Mouse (Mus musculus) midbrain, embryonic 14.5 days (tissue): ENCODE measurements around the gene H2al1j. TPM values are rescaled to one million over a fixed set of nuclear protein-coding genes. Genes with fewer than 3 reads are reported as not detected.
"Not testable (repeated sequence)": the region's sequence is repeated elsewhere in the genome, so short reads cannot be mapped to it uniquely, and the experiment has no call there.

Source experiments
- ATAC-seq: fragments of 200-750 bp; cut with Nextera tagmentation; 2 replicates; pipeline ENCODE4 v1.8.0; 2017; ENCODE audit warnings: moderate number of reproducible peaks, moderate library complexity; ENCODE audit not compliant: low FRiP score, low TSS enrichment
- DNase-seq: peaks from one replicate; pipeline ENCODE4 v3.0.0-alpha.2; 2015
- H3K27ac ChIP-seq: fragments of 300-500 bp; sonication (generic); replicated peaks from 2 replicates; pipeline ENCODE4 v1.5.1; 2014; ENCODE audit warnings: mild to moderate bottlenecking, low read depth, low read length, moderate library complexity
- H3K27me3 ChIP-seq: fragments of 300-500 bp; sonication (generic); 2 replicates; pipeline ENCODE4 v1.6.1; 2014; ENCODE audit warnings: low read length, control low read depth, mixed read lengths; ENCODE audit not compliant: control insufficient read depth, insufficient read depth
- H3K36me3 ChIP-seq: fragments of 300-500 bp; sonication (generic); 2 replicates; pipeline ENCODE4 v1.6.1; 2014; ENCODE audit warnings: low read length, control low read depth; ENCODE audit not compliant: control insufficient read depth, insufficient read depth
- H3K4me1 ChIP-seq: fragments of 300-500 bp; sonication (generic); 2 replicates; pipeline ENCODE4 v1.6.1; 2014; ENCODE audit warnings: mild to moderate bottlenecking, antibody characterized with exemption, low read length, control low read depth; ENCODE audit not compliant: control insufficient read depth, insufficient read depth
- H3K4me2 ChIP-seq: fragments of 300-500 bp; sonication (generic); 2 replicates; pipeline ENCODE4 v1.6.1; 2014; ENCODE audit warnings: mild to moderate bottlenecking, low read length, moderate library complexity
- H3K4me3 ChIP-seq: fragments of 300-500 bp; sonication (generic); replicated peaks from 2 replicates; pipeline ENCODE4 v1.5.1; 2014; ENCODE audit warnings: low read depth, low read length
- H3K9ac ChIP-seq: fragments of 300-500 bp; sonication (generic); replicated peaks from 2 replicates; pipeline ENCODE4 v1.6.1; 2014; ENCODE audit warnings: mild to moderate bottlenecking, low read length, moderate library complexity
- H3K9me3 ChIP-seq: fragments of 300-500 bp; sonication (generic); 2 replicates; pipeline ENCODE4 v1.6.1; 2016; ENCODE audit warnings: low read length, control low read depth, mixed read lengths; ENCODE audit not compliant: control insufficient read depth
- WGBS: fragments of 180-500 bp; shearing (Covaris S2); extraction: QIAGEN DNeasy Blood & Tissue Kit; methylation state at CpG from one replicate; pipeline ENCODE4 v1.1.7; 2014; 5-methylcytosine and 5-hydroxymethylcytosine counted together
- polyA plus RNA-seq: library from polyadenylated mRNA; unstranded; fragments of >200 nt; fragmentation: Nextera tagmentation; extraction: Ambion mirVana; gene quantifications from 2 replicates; pipeline ENCODE4 v1.2.1, GENCODE M21; 2014

H2al1j gene
- polyA plus RNA-seq = not detected in 2 replicates

- H3K9me3 ChIP-seq, H3K36me3 ChIP-seq, DNase-seq, H3K27ac ChIP-seq, H3K4me3 ChIP-seq, H3K4me2 ChIP-seq, ATAC-seq, H3K4me1 ChIP-seq, H3K27me3 ChIP-seq, H3K9ac ChIP-seq: not testable (repeated sequence)
- 88% methylated on average over 2 of the region's 2 CpGs for WGBS
Observed at GRCm38 (mm10) chrX:11327522-11327921, at the start of gene H2al1j. H2al1j (plus strand) TSS chrX:11327822.

- ATAC-seq = no peak
- no peak overlapping the region for H3K4me2 ChIP-seq
Observed at GRCm38 (mm10) chrX:11280741-11281140, 46.9 kb upstream of the H2al1j start.

GRCm38 (mm10) chrX:11288306-11288882, 39.2 kb upstream of the H2al1j start:
- H3K27ac ChIP-seq = no peak overlapping the region
- H3K27me3 ChIP-seq = no peaks in the 10 kb centered on the region
- no peaks in the 10 kb centered on the region for H3K9me3 ChIP-seq
- H3K4me3 ChIP-seq = no peak overlapping the region
- H3K4me2 ChIP-seq = no peak overlapping the region
- no peaks in the 10 kb centered on the region for H3K4me1 ChIP-seq
- no peak overlapping the region for H3K9ac ChIP-seq
- no peaks in the 10 kb centered on the region for H3K36me3 ChIP-seq
- WGBS = 76% methylated on average over 14 of the region's 14 CpGs
- ATAC-seq (no peak), DNase-seq (no peak)

More at GRCm38 (mm10) chrX:11280741-11281140, 46.9 kb upstream of the H2al1j start:
- H3K36me3 ChIP-seq = no peaks in the 10 kb centered on the region
- H3K4me1 ChIP-seq = no peaks in the 10 kb centered on the region
- DNase-seq = no peak
- no peaks in the 10 kb centered on the region for H3K27me3 ChIP-seq
- no peak overlapping the region for H3K4me3 ChIP-seq
- no peak overlapping the region for H3K27ac ChIP-seq
- no peaks in the 10 kb centered on the region for H3K9me3 ChIP-seq
- no peak overlapping the region for H3K9ac ChIP-seq
- WGBS = 71% methylated on average over 2 of the region's 2 CpGs

GRCm38 (mm10) chrX:11289244-11289643, 38.4 kb upstream of the H2al1j start:
- no peak overlapping the region for H3K4me3 ChIP-seq
- H3K9ac ChIP-seq = no peak overlapping the region
- H3K9me3 ChIP-seq = no peaks in the 10 kb centered on the region
- H3K27me3 ChIP-seq = no peaks in the 10 kb centered on the region
- H3K4me1 ChIP-seq = no peaks in the 10 kb centered on the region
- ATAC-seq (no peak), DNase-seq (no peak)
- H3K4me2 ChIP-seq = no peak overlapping the region
- no peak overlapping the region for H3K27ac ChIP-seq
- WGBS = 47% methylated on average over 4 of the region's 4 CpGs
- H3K36me3 ChIP-seq = no peaks in the 10 kb centered on the region

- not testable (repeated sequence) for H3K36me3 ChIP-seq, H3K4me3 ChIP-seq, ATAC-seq, H3K9me3 ChIP-seq, H3K27ac ChIP-seq, H3K27me3 ChIP-seq, H3K9ac ChIP-seq, H3K4me2 ChIP-seq, DNase-seq, H3K4me1 ChIP-seq
- no CpG with 5 or more reads among the region's 3 CpGs for WGBS
Observed at GRCm38 (mm10) chrX:11298957-11299356, 28.7 kb upstream of the H2al1j start, which contains the start of gene H2al1a. H2al1a (plus strand) TSS chrX:11299257.

GRCm38 (mm10) chrX:11302132-11302531, 25.5 kb upstream of the H2al1j start, which contains the start of gene H2al1b:
H2al1b (plus strand) TSS chrX:11302432.
- H3K9ac ChIP-seq, DNase-seq, ATAC-seq, H3K27me3 ChIP-seq, H3K4me1 ChIP-seq, H3K9me3 ChIP-seq, H3K36me3 ChIP-seq, H3K27ac ChIP-seq, H3K4me3 ChIP-seq, H3K4me2 ChIP-seq: not testable (repeated sequence)
- 97% methylated on average over 1 of the region's 3 CpGs for WGBS

GRCm38 (mm10) chrX:11305355-11305754, 22.3 kb upstream of the H2al1j start, which contains the start of gene H2al1c:
H2al1c (plus strand) TSS chrX:11305655.
- not testable (repeated sequence) for H3K9me3 ChIP-seq, H3K27ac ChIP-seq, DNase-seq, H3K36me3 ChIP-seq, ATAC-seq, H3K4me1 ChIP-seq, H3K4me2 ChIP-seq, H3K4me3 ChIP-seq, H3K9ac ChIP-seq, H3K27me3 ChIP-seq
- 67% methylated on average over 1 of the region's 6 CpGs for WGBS

- WGBS = no CpG with 5 or more reads among the region's 6 CpGs
Observed at GRCm38 (mm10) chrX:11308524-11308923, 19.1 kb upstream of the H2al1j start, which contains the start of gene H2al1d. H2al1d (plus strand) TSS chrX:11308824.

GRCm38 (mm10) chrX:11311634-11312033, 16.0 kb upstream of the H2al1j start, which contains the start of gene H2al1e:
H2al1e (plus strand) TSS chrX:11311934.
- not testable (repeated sequence) for H3K4me1 ChIP-seq, H3K27me3 ChIP-seq, H3K4me3 ChIP-seq, H3K36me3 ChIP-seq, ATAC-seq, H3K4me2 ChIP-seq, H3K27ac ChIP-seq, H3K9me3 ChIP-seq, DNase-seq, H3K9ac ChIP-seq
- no CpG with 5 or more reads among the region's 3 CpGs for WGBS

More at GRCm38 (mm10) chrX:11308524-11308923, 19.1 kb upstream of the H2al1j start, which contains the start of gene H2al1d:
- H3K4me1 ChIP-seq, H3K36me3 ChIP-seq, DNase-seq, H3K9me3 ChIP-seq, H3K4me2 ChIP-seq, H3K27me3 ChIP-seq, H3K4me3 ChIP-seq, ATAC-seq, H3K27ac ChIP-seq, H3K9ac ChIP-seq: not testable (repeated sequence)
